Mouse (Mus musculus) liver, adult 2 months (tissue): ENCODE data around the gene Nfrkb. TPM values are rescaled to one million over a fixed set of nuclear protein-coding genes. Genes with fewer than 3 reads are reported as not detected.

ENCODE experiments used
- DNase-seq: peaks from one replicate; pipeline ENCODE4 v3.0.0-alpha.2; 2011; ENCODE audit warnings: low read depth, low spot score; ENCODE audit errors: extremely low read depth
- H3K27ac ChIP-seq: fragments of 200-500 bp; replicated peaks from 2 replicates; pipeline ENCODE4 v1.5.1; 2012; ENCODE audit warnings: low read depth, mild to moderate bottlenecking, control low read depth, inconsistent platforms, low read length; ENCODE audit not compliant: insufficient read depth
- H3K27me3 ChIP-seq: fragments of 200-500 bp; 2 replicates; pipeline ENCODE4 v1.6.1; 2012; ENCODE audit warnings: mild to moderate bottlenecking, moderate library complexity, low read length, inconsistent platforms; ENCODE audit not compliant: control insufficient read depth, insufficient read depth
- H3K36me3 ChIP-seq: fragments of 200-500 bp; 2 replicates; pipeline ENCODE4 v1.6.1; 2012; ENCODE audit warnings: low read length, inconsistent platforms; ENCODE audit not compliant: control insufficient read depth, insufficient read depth
- H3K4me1 ChIP-seq: fragments of 200-500 bp; 2 replicates; pipeline ENCODE4 v1.6.1; 2011; ENCODE audit warnings: low read length; ENCODE audit not compliant: control insufficient read depth, insufficient read depth
- H3K4me3 ChIP-seq: fragments of 200-500 bp; 2 replicates; pipeline ENCODE4 v1.5.1; 2011; ENCODE audit warnings: low read depth, mild to moderate bottlenecking, control low read depth, low read length, moderate library complexity; ENCODE audit not compliant: insufficient read depth
- H3K79me2 ChIP-seq: fragments of 200-500 bp; 2 replicates; pipeline ENCODE4 v1.6.1; 2012; ENCODE audit warnings: inconsistent platforms, mild to moderate bottlenecking, low read length, moderate library complexity; ENCODE audit not compliant: control insufficient read depth, insufficient read depth
- H3K9ac ChIP-seq: fragments of 200-500 bp; 2 replicates; pipeline ENCODE4 v1.6.1; 2012; ENCODE audit warnings: low read depth, mild to moderate bottlenecking, control low read depth, inconsistent platforms, low read length
- CTCF ChIP-seq: fragments of 200-500 bp; IDR thresholded peaks from 2 replicates; pipeline ENCODE4 v1.5.1; 2011; ENCODE audit warnings: low read depth, low read length, control low read depth
- POLR2A ChIP-seq: fragments of 200-500 bp; IDR thresholded peaks from 2 replicates; pipeline ENCODE4 v1.6.1; 2011; ENCODE audit warnings: low read length, control low read depth; ENCODE audit not compliant: insufficient read depth; ENCODE audit errors: extremely low read depth
- WGBS: fragments of 180-500 bp; shearing (Covaris S2); methylation state at CpG from one replicate; pipeline ENCODE4 v1.1.7; 2018; 5-methylcytosine and 5-hydroxymethylcytosine counted together
- polyA plus RNA-seq: library from polyadenylated mRNA; depleted of rRNA; stranded (reverse); fragments of >200 nt; gene quantifications from 2 replicates; pipeline ENCODE4 v1.2.3, GENCODE M21; 2012; rRNA removed
- total RNA-seq: library from RNA; depleted of rRNA; stranded (reverse); fragments of >200 nt; gene quantifications from 2 replicates; pipeline ENCODE4 v1.2.3, GENCODE M21; 2014; rRNA removed

The Nfrkb gene
- total and polyA plus RNA-seq, 2 experiments = 6.6 to 8.2 TPM

DNA sequence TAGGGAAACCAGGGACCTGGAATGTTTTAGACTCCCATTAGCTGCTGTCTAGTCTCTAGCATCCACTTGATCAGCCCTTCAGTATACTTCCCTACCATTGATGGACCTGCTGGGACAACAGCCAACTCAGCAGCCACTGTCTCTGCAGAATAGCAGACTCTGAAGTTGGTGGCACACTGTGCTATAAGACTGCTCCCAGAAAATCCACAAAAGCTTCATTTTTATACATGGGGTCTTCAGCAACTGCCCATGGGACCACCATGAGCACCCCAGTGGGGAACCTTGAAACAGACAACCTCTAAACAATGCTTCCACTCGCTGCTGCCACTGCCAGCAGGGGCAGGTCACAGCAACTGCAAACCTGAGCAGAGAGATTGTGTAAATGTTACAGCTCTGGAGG is 68.4 kb downstream of the Nfrkb start:
- no peak for TF ChIP-seq CTCF
- no peak for TF ChIP-seq POLR2A
- Histone ChIP-seq H3K4me1 (no peaks in the 10 kb centered on the region), H3K27ac (no peak overlapping the region), H3K27me3 (no peaks in the 10 kb centered on the region), H3K4me3 (no peak overlapping the region), H3K9ac (no peak overlapping the region), H3K36me3 (no peaks in the 10 kb centered on the region), H3K79me2 (no peaks in the 10 kb centered on the region)
- 71% methylated on average over 1 of the region's 1 CpGs for WGBS
- no peak for DNase-seq

DNA sequence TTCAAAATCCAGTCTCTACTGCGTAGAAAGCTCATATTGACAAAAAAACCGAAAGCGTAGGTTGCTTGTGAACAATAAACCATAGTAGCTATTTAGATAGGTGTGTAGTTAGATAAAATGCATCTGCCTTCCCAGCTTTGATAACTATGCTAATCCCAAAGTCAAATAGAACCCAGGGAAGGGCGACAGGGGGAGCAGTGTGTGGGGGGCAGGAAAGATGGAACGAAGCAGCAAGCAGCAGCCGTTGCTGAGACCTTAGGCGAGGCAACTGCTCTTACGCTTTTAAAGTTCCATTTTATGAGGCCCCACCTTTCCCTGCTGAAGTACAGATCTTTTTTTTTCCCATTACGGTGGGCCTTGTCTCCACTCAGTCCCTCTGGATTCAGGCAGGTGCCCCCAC is 77.2 kb downstream of the Nfrkb start:
- Histone ChIP-seq H3K79me2 (no peaks in the 10 kb centered on the region), H3K4me3 (no peak overlapping the region), H3K27ac (no peak overlapping the region), H3K27me3 (peaks cover 2% of the 10 kb centered on the region; the same call in 1 of the 2 replicates), H3K36me3 (no peaks in the 10 kb centered on the region), H3K4me1 (no peaks in the 10 kb centered on the region), H3K9ac (no peak overlapping the region)
- no peak for DNase-seq
- no peak for TF ChIP-seq POLR2A
- no peak for TF ChIP-seq CTCF
- WGBS = 46% methylated on average over 9 of the region's 9 CpGs

DNA sequence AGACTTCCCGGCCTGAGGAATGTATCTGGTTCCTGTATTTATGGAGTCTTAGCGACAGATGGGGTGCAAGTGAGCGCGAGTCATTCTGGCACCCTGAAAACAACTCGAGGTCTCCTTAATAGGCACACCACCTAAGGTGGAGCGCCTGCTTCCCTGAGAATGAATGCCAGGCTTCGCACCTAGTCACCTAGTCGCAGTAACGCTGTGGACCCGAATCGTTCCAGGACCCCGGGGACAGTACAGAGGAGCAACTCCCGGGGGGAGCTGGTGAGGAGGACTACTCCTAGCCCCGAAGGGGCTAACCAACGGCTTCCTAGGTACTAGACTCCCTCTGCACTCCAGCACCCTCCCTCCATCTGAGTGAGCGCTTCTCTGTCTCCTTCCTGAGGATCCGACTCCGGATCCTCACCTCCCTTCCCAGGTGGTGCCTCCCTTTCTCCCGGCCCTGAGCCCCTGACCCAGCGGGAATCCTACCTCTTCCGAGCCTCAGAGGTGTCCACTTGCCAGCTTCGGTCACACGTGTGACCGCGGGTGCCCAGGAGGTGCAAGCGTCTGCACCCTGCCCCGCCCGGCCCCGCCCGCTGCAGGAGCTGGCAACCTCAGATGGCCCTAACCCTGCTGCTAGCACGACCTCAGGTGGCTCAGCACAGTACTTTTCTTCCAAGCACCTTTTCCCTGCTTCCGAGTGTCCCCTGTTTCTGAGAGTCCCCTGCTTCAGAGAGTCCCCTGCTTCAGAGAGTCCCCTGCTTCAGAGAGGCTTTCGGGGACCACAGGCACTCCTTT is 77.9 kb downstream of the Nfrkb start, which contains the start of gene Tmem45b:
Gene Tmem45b (minus strand): TSS at position 771 of the 783 bp plus-strand sequence.
- no peaks in the 10 kb centered on the region for H3K4me1 ChIP-seq
- H3K36me3 ChIP-seq = no peaks in the 10 kb centered on the region
- H3K79me2 ChIP-seq = no peaks in the 10 kb centered on the region
- no peak within 1 kb of the TSS for H3K27ac ChIP-seq
- no peak within 1 kb of the TSS for H3K9ac ChIP-seq
- 7% methylated on average over 33 of the region's 33 CpGs for WGBS
- TF ChIP-seq POLR2A (no peak), CTCF (peak; percentile 20; the same call in 1 of the 2 replicates)
- no peak within 1 kb of the TSS for H3K4me3 ChIP-seq
- peaks cover 2% of the 10 kb centered on the region; the same call in 1 of the 2 replicates for H3K27me3 ChIP-seq
- DNase-seq = peak; percentile 48

Other genes starting within 250 kb of the Nfrkb start
- gene Aplp2, start 174.4 kb upstream of the Nfrkb start, total RNA-seq = 195 and 214 TPM in 2 replicates
- 260 and 276 TPM in 2 replicates for gene Aplp2, start 174.4 kb upstream of the Nfrkb start, polyA plus RNA-seq
- 2.7 and 3.6 TPM in 2 replicates for gene Prdm10, start 105.7 kb upstream of the Nfrkb start, total RNA-seq
- 4.5 and 4.8 TPM in 2 replicates for gene Prdm10, start 105.7 kb upstream of the Nfrkb start, polyA plus RNA-seq
- 0.13 and 0.55 TPM in 2 replicates for gene Tmem45b, start 78.3 kb downstream of the Nfrkb start, total RNA-seq
- gene Tmem45b, start 78.3 kb downstream of the Nfrkb start, polyA plus RNA-seq = 0.37 and 0.73 TPM in 2 replicates